Mouse (Mus musculus): ENCODE results near the gene Olfr859. TPM values are rescaled to one million over a fixed set of nuclear protein-coding genes. Genes with fewer than 3 reads are reported as not detected.
"Not testable (repeated sequence)": the region's sequence is repeated elsewhere in the genome, so short reads cannot be mapped to it uniquely, and the experiment has no call there.

Olfr859 gene
- polyA plus RNA-seq (2015; fragmentation: Nextera tagmentation; extraction: Ambion mirVana) = not detected in 2 replicates

GRCm38 (mm10) chr9:19804606-19805005 is at the start of gene Olfr859:
TSS of gene Olfr859 (plus strand) at chr9:19804906.
- H3K9ac ChIP-seq (replicated peaks); H3K4me3 ChIP-seq (replicated peaks); H3K27ac ChIP-seq (replicated peaks); H3K9me3 ChIP-seq (replicated peaks); H3K27me3 ChIP-seq (replicated peaks); H3K4me1 ChIP-seq; H3K4me2 ChIP-seq; H3K36me3 ChIP-seq; ATAC-seq (ENCODE audit: low FRiP score): not testable (repeated sequence)
- WGBS = 67% methylated on average over 1 of the region's 1 CpGs

- Histone ChIP-seq H3K27ac (replicated peaks) (no peak overlapping the region), H3K4me2 (no peak overlapping the region), H3K9me3 (replicated peaks) (peaks cover 14% of the 10 kb centered on the region), H3K4me3 (replicated peaks) (no peak overlapping the region), H3K27me3 (replicated peaks) (no peaks in the 10 kb centered on the region), H3K9ac (replicated peaks) (no peak overlapping the region), H3K36me3 (no peaks in the 10 kb centered on the region), H3K4me1 (no peaks in the 10 kb centered on the region)
- no peak for ATAC-seq (ENCODE audit: low FRiP score)
- 87% methylated on average over 14 of the region's 14 CpGs for WGBS
Measured at GRCm38 (mm10) chr9:19769136-19769535, 35.6 kb upstream of the Olfr859 start.

- WGBS = 94% methylated on average over 14 of the region's 14 CpGs
Measured at GRCm38 (mm10) chr9:19769701-19770100, 35.0 kb upstream of the Olfr859 start.

GRCm38 (mm10) chr9:19779983-19780382 is 24.7 kb upstream of the Olfr859 start, which contains the start of gene Olfr58:
TSS of gene Olfr58 (plus strand) at chr9:19780283.
- H3K4me2 ChIP-seq = no peak within 1 kb of the TSS
- no peak within 1 kb of the TSS for H3K9ac ChIP-seq (replicated peaks)
- no peak for ATAC-seq (ENCODE audit: low FRiP score)
- H3K4me3 ChIP-seq (replicated peaks) = no peak within 1 kb of the TSS
- H3K27ac ChIP-seq (replicated peaks) = no peak within 1 kb of the TSS
- no peaks in the 10 kb centered on the region for H3K36me3 ChIP-seq
- H3K27me3 ChIP-seq (replicated peaks) = no peaks in the 10 kb centered on the region
- no peaks in the 10 kb centered on the region for H3K4me1 ChIP-seq
- H3K9me3 ChIP-seq (replicated peaks) = 0 out of 2 replicates have a peak, but pooled peaks cover 3% of the 10 kb centered on the region

More at GRCm38 (mm10) chr9:19769701-19770100, 35.0 kb upstream of the Olfr859 start:
- Histone ChIP-seq H3K4me2 (no peak overlapping the region), H3K27me3 (replicated peaks) (no peaks in the 10 kb centered on the region), H3K36me3 (no peaks in the 10 kb centered on the region), H3K4me3 (replicated peaks) (no peak overlapping the region), H3K9me3 (replicated peaks) (peaks cover 16% of the 10 kb centered on the region), H3K9ac (replicated peaks) (no peak overlapping the region), H3K27ac (replicated peaks) (no peak overlapping the region), H3K4me1 (no peaks in the 10 kb centered on the region)
- ATAC-seq (ENCODE audit: low FRiP score) = no peak

GRCm38 (mm10) chr9:19803000-19803399 is 1.7 kb upstream of the Olfr859 start:
- 76% methylated on average over 1 of the region's 1 CpGs for WGBS
- no peak overlapping the region for H3K4me2 ChIP-seq
- no peak overlapping the region for H3K4me3 ChIP-seq (replicated peaks)
- no peaks in the 10 kb centered on the region for H3K4me1 ChIP-seq
- no peaks in the 10 kb centered on the region for H3K27me3 ChIP-seq (replicated peaks)
- H3K9ac ChIP-seq (replicated peaks) = no peak overlapping the region
- no peak for ATAC-seq (ENCODE audit: low FRiP score)
- no peaks in the 10 kb centered on the region for H3K36me3 ChIP-seq
- peaks cover 6% of the 10 kb centered on the region; the same call in 1 of the 2 replicates for H3K9me3 ChIP-seq (replicated peaks)
- no peak overlapping the region for H3K27ac ChIP-seq (replicated peaks)

- ATAC-seq (ENCODE audit: low FRiP score) = no peak
- H3K27me3 ChIP-seq (replicated peaks) = no peaks in the 10 kb centered on the region
- peaks cover 5% of the 10 kb centered on the region; the same call in 1 of the 2 replicates for H3K9me3 ChIP-seq (replicated peaks)
- H3K4me2 ChIP-seq = no peak within 1 kb of the TSS
- H3K4me1 ChIP-seq = no peaks in the 10 kb centered on the region
- H3K9ac ChIP-seq (replicated peaks) = no peak within 1 kb of the TSS
- H3K36me3 ChIP-seq = no peaks in the 10 kb centered on the region
- H3K4me3 ChIP-seq (replicated peaks) = no peak within 1 kb of the TSS
- WGBS = 77% methylated on average over 1 of the region's 1 CpGs
- H3K27ac ChIP-seq (replicated peaks) = no peak within 1 kb of the TSS
Measured at GRCm38 (mm10) chr9:19849647-19850046, 44.9 kb downstream of the Olfr859 start, which contains the start of gene Olfr860. TSS of gene Olfr860 (minus strand) at chr9:19849747.

Other genes with a start within 250 kb of the Olfr859 start
- not detected in 2 replicates for gene Olfr854, start 237.5 kb upstream of the Olfr859 start, polyA plus RNA-seq (2015; fragmentation: Nextera tagmentation; extraction: Ambion mirVana)
- gene Olfr855, start 222.3 kb upstream of the Olfr859 start, polyA plus RNA-seq (2015; fragmentation: Nextera tagmentation; extraction: Ambion mirVana) = not detected in 2 replicates
- 27.5 and 29.2 TPM in 2 replicates for gene Zfp317, start 182.8 kb upstream of the Olfr859 start, polyA plus RNA-seq (2015; fragmentation: Nextera tagmentation; extraction: Ambion mirVana)
- gene Olfr857, start 95.5 kb upstream of the Olfr859 start, polyA plus RNA-seq (2015; fragmentation: Nextera tagmentation; extraction: Ambion mirVana) = not detected in 2 replicates
- not detected in 2 replicates for gene Olfr58, start 24.6 kb upstream of the Olfr859 start, polyA plus RNA-seq (2015; fragmentation: Nextera tagmentation; extraction: Ambion mirVana)
- not detected in 2 replicates for gene Olfr860, start 44.8 kb downstream of the Olfr859 start, polyA plus RNA-seq (2015; fragmentation: Nextera tagmentation; extraction: Ambion mirVana)
- gene Olfr862, start 83.1 kb downstream of the Olfr859 start, polyA plus RNA-seq (2015; fragmentation: Nextera tagmentation; extraction: Ambion mirVana) = not detected in 2 replicates
- gene Olfr77, start 112.0 kb downstream of the Olfr859 start, polyA plus RNA-seq (2015; fragmentation: Nextera tagmentation; extraction: Ambion mirVana) = 0.14 and 0.19 TPM in 2 replicates
- not detected in 2 replicates for gene Olfr866, start 223.1 kb downstream of the Olfr859 start, polyA plus RNA-seq (2015; fragmentation: Nextera tagmentation; extraction: Ambion mirVana)